Mouse (Mus musculus): ENCODE results near the gene Abi3bp.

DNA sequence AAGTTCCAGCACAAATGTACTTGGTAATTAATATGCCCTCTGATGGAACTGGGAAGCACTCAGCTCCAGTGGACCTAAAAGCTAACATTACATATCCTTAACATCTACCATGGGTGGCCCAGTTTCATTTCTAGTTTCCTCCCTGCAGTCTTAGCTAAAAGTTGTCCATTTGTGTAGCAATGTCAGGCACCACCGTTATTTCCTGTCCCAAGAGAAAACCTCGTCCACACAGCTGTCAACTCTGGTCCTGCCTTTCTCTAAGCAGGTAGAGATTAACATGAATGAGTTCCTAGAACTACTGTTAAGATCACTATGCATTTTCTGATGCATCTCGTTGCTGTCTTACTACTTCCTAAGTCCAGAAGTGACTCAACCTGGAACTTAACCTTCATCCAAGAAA, 237.9 kb downstream of the Abi3bp start:
- no peak for TF ChIP-seq CTCF (IDR thresholded peaks at IDR 0.05; ENCODE audit: low read depth)
- no peak for TF ChIP-seq EP300 (IDR thresholded peaks at IDR 0.05; ENCODE audit: low read depth)
